ENCODE assay signal across 19 mouse cellular contexts in the genomic region with DNA sequence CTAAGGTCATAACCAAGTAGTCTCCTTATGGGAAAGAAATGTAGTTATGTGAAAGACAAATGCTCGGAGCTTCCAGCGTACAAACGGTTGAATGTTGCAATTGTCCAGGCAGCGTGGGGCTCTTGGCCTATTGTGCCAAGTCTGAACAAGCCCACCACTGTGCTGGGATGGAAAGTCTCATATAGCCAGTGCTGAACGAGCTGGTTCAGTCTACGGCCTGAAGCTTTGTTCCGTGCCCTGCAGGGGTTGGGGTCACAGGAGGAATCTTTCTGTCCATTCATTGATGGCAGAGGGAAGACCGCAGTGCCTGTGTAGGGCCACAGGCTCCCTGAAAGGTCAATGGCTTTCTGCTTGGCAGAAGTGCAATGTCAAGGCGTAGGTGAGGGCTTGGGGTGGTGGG. TPM values are rescaled to one million over a fixed set of nuclear protein-coding genes. Genes with fewer than 3 reads are reported as not detected.
DNase-seq lines count a peak whose midpoint lies in the region; ATAC-seq and TF ChIP-seq lines count a peak whose summit lies in the region.
"Had no signal": no experiment of that assay in that cellular context is flagged by ENCODE, and none has a peak within 500 bp of the region (broad histone marks: within the 10 kb centered on the region; RNA-seq: fewer than 3 reads in every experiment).

No protein-coding gene starts in this region.

- no peaks in the 10 kb centered on the region for H3K27me3 ChIP-seq in intestine, embryonic 14.5 days (replicated peaks; ENCODE audit: control insufficient read depth, insufficient read depth, low read length)
- no peaks in the 10 kb centered on the region for H3K27me3 ChIP-seq in intestine, postnatal 0 days (replicated peaks; ENCODE audit: control insufficient read depth, insufficient read depth, low read length)
- H3K27me3 ChIP-seq: forebrain, embryonic 15.5 days; heart, embryonic 12.5 days; lung, embryonic 15.5 days had no signal

- H3K4me2 ChIP-seq in intestine, embryonic 14.5 days (ENCODE audit: low read length) = no peak overlapping the region
- no peak overlapping the region for H3K4me2 ChIP-seq in intestine, postnatal 0 days (replicated peaks; ENCODE audit: low read depth)
- H3K4me2 ChIP-seq: forebrain, embryonic 15.5 days; heart, embryonic 12.5 days; lung, embryonic 15.5 days; midbrain, embryonic 11.5 days had no signal

- H3K36me3 ChIP-seq in intestine, embryonic 14.5 days (ENCODE audit: control insufficient read depth, insufficient read depth, low read length) = peaks cover 100% of the 10 kb centered on the region
- H3K36me3 ChIP-seq in intestine, postnatal 0 days (ENCODE audit: control insufficient read depth, insufficient read depth) = peaks cover 63% of the 10 kb centered on the region

- DNase-seq in embryo, embryonic 10 days (ENCODE audit: low spot score) = peak; percentile 56
- DNase-seq in embryo, embryonic 9.5 days (ENCODE audit: extremely low spot score) = no peak
- DNase-seq in intestine, embryonic 14.5 days (ENCODE audit: low spot score) = no peak
- peak; percentile 32 for DNase-seq in embryo, embryonic 11 days
- peak; percentile 36 for DNase-seq in mesoderm, embryonic 11.5 days (ENCODE audit: low read depth, low spot score)
- no peak for DNase-seq in left cerebral cortex, adult 8-10 months (ENCODE audit: low spot score in 2 of 2)
- DNase-seq in testis, postnatal 10 days (ENCODE audit: low spot score) = no peak
- DNase-seq: adrenal gland, adult 2 months; cerebellum, adult 9-10 months; gastrocnemius, postnatal 25 days; heart, postnatal 14 days; lung, postnatal 4 days had no signal

- H3K4me1 ChIP-seq in intestine, embryonic 14.5 days (replicated peaks; ENCODE audit: control insufficient read depth, insufficient read depth, low read length) = no peaks in the 10 kb centered on the region
- H3K4me1 ChIP-seq in intestine, postnatal 0 days (replicated peaks; ENCODE audit: control insufficient read depth, insufficient read depth, low read length) = no peaks in the 10 kb centered on the region
- H3K4me1 ChIP-seq: forebrain, embryonic 15.5 days had no signal

- no peaks in the 10 kb centered on the region for H3K9me3 ChIP-seq in intestine, embryonic 14.5 days (ENCODE audit: control insufficient read depth, low read length)
- no peaks in the 10 kb centered on the region for H3K9me3 ChIP-seq in intestine, postnatal 0 days (ENCODE audit: control insufficient read depth)
- H3K9me3 ChIP-seq: forebrain, embryonic 15.5 days; lung, embryonic 15.5 days had no signal

- no peak overlapping the region for H3K4me3 ChIP-seq in intestine, embryonic 14.5 days (ENCODE audit: low read depth, low read length)
- H3K4me3 ChIP-seq in intestine, postnatal 0 days (ENCODE audit: low read depth, low read length) = no peak overlapping the region
- H3K4me3 ChIP-seq: erythroblast, embryonic 14.5 days; forebrain, embryonic 15.5 days; heart, embryonic 12.5 days; lung, embryonic 15.5 days had no signal

- 85% methylated on average over 9 of the region's 9 CpGs for WGBS in intestine, embryonic 14.5 days
- 90% methylated on average over 9 of the region's 9 CpGs for WGBS in intestine, postnatal 0 days

- no peak overlapping the region for H3K27ac ChIP-seq in intestine, embryonic 14.5 days (ENCODE audit: low read depth)
- no peak overlapping the region for H3K27ac ChIP-seq in intestine, postnatal 0 days (ENCODE audit: low read depth, low read length)
- H3K27ac ChIP-seq: forebrain, embryonic 15.5 days; liver, embryonic 14.5 days; lung, embryonic 15.5 days had no signal

- H3K9ac ChIP-seq in intestine, embryonic 14.5 days (ENCODE audit: low read length) = no peak overlapping the region
- no peak overlapping the region for H3K9ac ChIP-seq in intestine, postnatal 0 days (ENCODE audit: low read depth, low read length)
- H3K9ac ChIP-seq: forebrain, embryonic 15.5 days; heart, embryonic 12.5 days; liver, embryonic 14.5 days; lung, embryonic 15.5 days had no signal

- 0 out of 2 replicates have a peak, but pooled peaks have one; percentile 37 for ATAC-seq in intestine, embryonic 14.5 days (replicated peaks; ENCODE audit: low FRiP score, low TSS enrichment, low read depth)
- ATAC-seq in intestine, postnatal 0 days = no peak
- ATAC-seq: forebrain, embryonic 15.5 days had no signal

- TF ChIP-seq CTCF in intestine, postnatal 0 days (IDR thresholded peaks at IDR 0.05; ENCODE audit: low read depth) = no peak

RNA-seq across cellular contexts. Expression of a gene that starts 40.6 kb away (rescaled TPM):
- polyA plus RNA-seq in intestine, embryonic 14.5 days (2014; fragmentation: Nextera tagmentation; extraction: Ambion mirVana) = 128 and 134 TPM in 2 replicates
- polyA plus RNA-seq in intestine, postnatal 0 days (2015; fragmentation: Nextera tagmentation; extraction: Ambion mirVana) = 115 and 124 TPM in 2 replicates
- 100 to 1,000 TPM; 102 to 109 (median 106) TPM for total RNA-seq in left cerebral cortex, adult 8-10 months (2022)

RNA-seq across cellular contexts. Expression of a gene that starts 45.7 kb away (rescaled TPM):
- 96.3 and 102 TPM in 2 replicates for polyA plus RNA-seq in intestine, embryonic 14.5 days (2014; fragmentation: Nextera tagmentation; extraction: Ambion mirVana)
- polyA plus RNA-seq in intestine, postnatal 0 days (2015; fragmentation: Nextera tagmentation; extraction: Ambion mirVana) = 25.8 and 27.5 TPM in 2 replicates
- total RNA-seq in left cerebral cortex, adult 8-10 months (2022) = 10 to 100 TPM; 15.4 to 17.6 (median 16.8) TPM

Comparison
In these comparisons a context has a peak if more than half of its experiments do, and no peak if none do; other contexts are left out.
1. DNase-seq: peak in embryo, embryonic 10 days (single experiment), embryo, embryonic 11 days (single experiment) and mesoderm, embryonic 11.5 days (single experiment); none in embryo, embryonic 9.5 days (single experiment), intestine, embryonic 14.5 days (single experiment), left cerebral cortex, adult 8-10 months (0 of 2) and testis, postnatal 10 days (single experiment).